Mouse (Mus musculus): ENCODE data around the gene Rfx2. TPM values are rescaled to one million over a fixed set of nuclear protein-coding genes. Genes with fewer than 3 reads are reported as not detected.
A peak's percentile ranks its signal among the peaks of the same experiment; 100 is the strongest.

Gene Rfx2
- polyA plus RNA-seq, 1 experiment = 13.6 TPM

DNA sequence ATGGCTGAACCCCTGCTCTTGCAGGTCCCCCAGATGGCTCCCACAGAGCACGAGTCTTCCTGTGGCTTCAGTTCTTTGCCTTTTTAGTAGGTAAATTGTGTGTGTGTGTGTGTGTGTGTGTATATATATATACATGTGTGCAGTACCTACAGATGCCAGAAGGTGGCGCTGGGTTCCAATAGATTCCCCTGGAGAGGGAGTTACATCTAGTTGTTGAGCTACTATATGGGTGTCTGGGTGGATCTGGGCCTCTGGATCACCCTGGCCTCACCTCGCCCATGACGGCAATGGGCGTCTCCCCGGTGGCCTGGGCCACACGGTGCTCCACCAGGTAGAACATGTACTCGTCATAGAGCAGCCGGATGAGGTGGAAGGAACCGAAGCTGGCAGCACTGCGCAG is 53.2 kb downstream of the Rfx2 start:
- Histone ChIP-seq H3K27ac (ENCODE audit: insufficient read depth, low read length) (no peak overlapping the region), H3K36me3 (ENCODE audit: control insufficient read depth, insufficient read depth, low read length) (no peaks in the 10 kb centered on the region), H3K4me1 (ENCODE audit: control insufficient read depth, insufficient read depth, insufficient read length) (no peaks in the 10 kb centered on the region), H3K4me3 (ENCODE audit: extremely low read depth, insufficient read depth, insufficient read length) (no peak overlapping the region), H3K27me3 (ENCODE audit: control insufficient read depth, insufficient read depth, low read length) (no peaks in the 10 kb centered on the region)
- WGBS = 93% methylated on average over 11 of the region's 11 CpGs
- TF ChIP-seq POLR2A (IDR thresholded peaks at IDR 0.05; ENCODE audit: low read depth, low read length) (no peak), CTCF (IDR thresholded peaks at IDR 0.05; ENCODE audit: extremely low read depth, insufficient read depth, insufficient read length, insufficient replicate concordance) (no peak)
- no peak for DNase-seq (ENCODE audit: low read depth in 1 of 2, low spot score in 2 of 2)

DNA sequence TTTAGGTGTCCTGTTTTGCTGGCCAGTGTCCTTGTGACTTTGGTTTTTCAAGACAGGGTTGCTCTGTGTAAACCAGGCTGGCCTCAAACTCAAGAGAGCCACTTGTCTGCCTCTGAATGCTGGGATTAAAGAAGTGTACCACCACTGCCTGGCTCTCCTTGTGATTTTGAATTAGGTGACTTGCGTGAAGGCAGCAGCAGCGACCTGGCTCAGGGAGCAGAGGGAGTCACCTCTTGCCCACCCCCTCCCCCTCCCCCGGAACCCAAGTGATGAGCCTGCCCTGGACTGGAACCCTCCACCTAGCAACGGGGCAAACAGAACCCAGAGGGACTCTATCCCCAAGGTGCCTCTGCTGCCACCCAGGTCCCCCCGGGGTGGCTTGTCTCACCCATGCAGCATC is 60.9 kb downstream of the Rfx2 start, which contains the start of gene Prr22:
Prr22 (plus strand) TSS at position 301 of the 400 bp plus-strand sequence.
- Histone ChIP-seq H3K27ac (ENCODE audit: insufficient read depth, low read length) (no peak within 1 kb of the TSS), H3K36me3 (ENCODE audit: control insufficient read depth, insufficient read depth, low read length) (peaks cover 32% of the 10 kb centered on the region), H3K4me1 (ENCODE audit: control insufficient read depth, insufficient read depth, insufficient read length) (peaks cover 5% of the 10 kb centered on the region; the same call in 1 of the 2 replicates), H3K4me3 (ENCODE audit: extremely low read depth, insufficient read depth, insufficient read length) (no peak within 1 kb of the TSS), H3K27me3 (ENCODE audit: control insufficient read depth, insufficient read depth, low read length) (no peaks in the 10 kb centered on the region)
- DNase-seq (ENCODE audit: low read depth in 1 of 2, low spot score in 2 of 2) = no peak
- 93% methylated on average over 5 of the region's 5 CpGs for WGBS
- TF ChIP-seq POLR2A (IDR thresholded peaks at IDR 0.05; ENCODE audit: low read depth, low read length) = no peak
- no peak for TF ChIP-seq CTCF (IDR thresholded peaks at IDR 0.05; ENCODE audit: extremely low read depth, insufficient read depth, insufficient read length, insufficient replicate concordance)

DNA sequence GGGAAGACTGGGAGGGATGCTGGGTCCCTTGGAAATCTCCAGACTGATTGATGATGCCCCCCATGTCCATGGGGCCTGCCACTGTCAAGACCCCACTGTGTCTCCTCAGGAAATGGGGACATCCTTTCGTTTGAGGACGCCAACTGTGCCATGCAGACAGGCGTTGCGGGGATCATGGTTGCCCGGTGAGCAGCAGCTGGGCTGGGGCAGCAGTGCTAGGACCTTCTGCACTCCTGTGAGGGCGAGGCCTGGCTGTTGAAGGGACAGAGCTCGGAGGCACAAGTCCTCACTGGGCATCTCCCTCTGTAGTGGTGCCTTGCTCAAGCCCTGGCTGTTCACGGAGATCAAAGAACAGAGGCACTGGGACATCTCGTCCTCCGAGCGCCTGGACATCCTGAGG is 61.9 kb downstream of the Rfx2 start:
- H3K27me3 ChIP-seq (ENCODE audit: control insufficient read depth, insufficient read depth, low read length) = no peaks in the 10 kb centered on the region
- peaks cover 5% of the 10 kb centered on the region; the same call in 1 of the 2 replicates for H3K4me1 ChIP-seq (ENCODE audit: control insufficient read depth, insufficient read depth, insufficient read length)
- no peak for DNase-seq (ENCODE audit: low read depth in 1 of 2, low spot score in 2 of 2)
- no peak overlapping the region for H3K27ac ChIP-seq (ENCODE audit: insufficient read depth, low read length)
- peaks cover 32% of the 10 kb centered on the region for H3K36me3 ChIP-seq (ENCODE audit: control insufficient read depth, insufficient read depth, low read length)
- H3K4me3 ChIP-seq (ENCODE audit: extremely low read depth, insufficient read depth, insufficient read length) = no peak overlapping the region
- TF ChIP-seq CTCF (IDR thresholded peaks at IDR 0.05; ENCODE audit: extremely low read depth, insufficient read depth, insufficient read length, insufficient replicate concordance) (no peak), POLR2A (IDR thresholded peaks at IDR 0.05; ENCODE audit: low read depth, low read length) (no peak)
- WGBS = 94% methylated on average over 11 of the region's 11 CpGs

GRCm38 (mm10) chr17:56767531-56768135 is 63.2 kb downstream of the Rfx2 start:
- 94% methylated on average over 29 of the region's 29 CpGs for WGBS
- Histone ChIP-seq H3K4me1 (ENCODE audit: control insufficient read depth, insufficient read depth, insufficient read length) (peaks cover 10% of the 10 kb centered on the region), H3K4me3 (ENCODE audit: extremely low read depth, insufficient read depth, insufficient read length) (no peak overlapping the region), H3K36me3 (ENCODE audit: control insufficient read depth, insufficient read depth, low read length) (peaks cover 32% of the 10 kb centered on the region), H3K27me3 (ENCODE audit: control insufficient read depth, insufficient read depth, low read length) (no peaks in the 10 kb centered on the region), H3K27ac (ENCODE audit: insufficient read depth, low read length) (no peak overlapping the region)
- no peak for DNase-seq (ENCODE audit: low read depth in 1 of 2, low spot score in 2 of 2)
- TF ChIP-seq CTCF (IDR thresholded peaks at IDR 0.05; ENCODE audit: extremely low read depth, insufficient read depth, insufficient read length, insufficient replicate concordance) = no peak
- no peak for TF ChIP-seq POLR2A (IDR thresholded peaks at IDR 0.05; ENCODE audit: low read depth, low read length)

DNA sequence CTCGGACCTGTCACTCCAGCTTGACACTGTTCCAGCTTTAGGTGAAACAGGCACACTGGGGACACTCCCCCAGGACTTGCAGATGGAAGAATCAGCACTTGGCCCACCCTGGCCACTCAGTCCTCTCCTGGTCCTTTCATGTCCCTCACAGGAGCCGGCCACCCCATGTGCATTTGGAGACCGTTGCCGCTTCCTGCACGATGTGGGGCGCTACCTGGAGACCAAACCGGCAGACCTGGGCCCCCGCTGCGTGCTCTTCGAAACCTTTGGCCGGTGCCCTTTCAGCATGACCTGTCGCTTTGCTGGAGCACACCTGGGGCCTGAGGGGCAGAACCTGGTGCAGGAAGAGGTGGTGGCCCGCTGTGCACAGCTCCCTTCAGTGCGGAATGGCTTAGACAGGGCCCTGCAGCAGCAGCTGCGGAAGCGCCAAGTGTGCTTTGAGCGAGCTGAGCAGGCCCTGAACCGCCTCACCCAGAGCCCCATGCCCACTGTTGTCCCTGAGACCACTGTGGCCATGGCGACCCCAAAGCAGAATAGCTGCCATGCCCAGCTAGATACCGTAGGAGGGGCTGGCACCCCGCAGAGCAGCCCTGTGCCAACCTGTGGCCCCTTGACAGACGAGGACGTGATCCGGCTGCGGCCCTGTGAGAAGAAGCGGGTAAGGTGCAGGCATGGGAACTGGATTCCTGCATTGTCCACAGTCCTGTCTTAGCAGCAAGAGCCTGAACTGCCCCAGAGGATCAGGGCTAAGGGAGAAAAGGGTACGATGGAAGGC is 64.0 kb downstream of the Rfx2 start:
- Histone ChIP-seq H3K4me1 (ENCODE audit: control insufficient read depth, insufficient read depth, insufficient read length) (peaks cover 14% of the 10 kb centered on the region), H3K27me3 (ENCODE audit: control insufficient read depth, insufficient read depth, low read length) (no peaks in the 10 kb centered on the region), H3K36me3 (ENCODE audit: control insufficient read depth, insufficient read depth, low read length) (peaks cover 32% of the 10 kb centered on the region), H3K27ac (ENCODE audit: insufficient read depth, low read length) (no peak overlapping the region), H3K4me3 (ENCODE audit: extremely low read depth, insufficient read depth, insufficient read length) (no peak overlapping the region)
- TF ChIP-seq CTCF (IDR thresholded peaks at IDR 0.05; ENCODE audit: extremely low read depth, insufficient read depth, insufficient read length, insufficient replicate concordance) = no peak
- no peak for TF ChIP-seq POLR2A (IDR thresholded peaks at IDR 0.05; ENCODE audit: low read depth, low read length)
- no peak for DNase-seq (ENCODE audit: low read depth in 1 of 2, low spot score in 2 of 2)
- 96% methylated on average over 27 of the region's 27 CpGs for WGBS

DNA sequence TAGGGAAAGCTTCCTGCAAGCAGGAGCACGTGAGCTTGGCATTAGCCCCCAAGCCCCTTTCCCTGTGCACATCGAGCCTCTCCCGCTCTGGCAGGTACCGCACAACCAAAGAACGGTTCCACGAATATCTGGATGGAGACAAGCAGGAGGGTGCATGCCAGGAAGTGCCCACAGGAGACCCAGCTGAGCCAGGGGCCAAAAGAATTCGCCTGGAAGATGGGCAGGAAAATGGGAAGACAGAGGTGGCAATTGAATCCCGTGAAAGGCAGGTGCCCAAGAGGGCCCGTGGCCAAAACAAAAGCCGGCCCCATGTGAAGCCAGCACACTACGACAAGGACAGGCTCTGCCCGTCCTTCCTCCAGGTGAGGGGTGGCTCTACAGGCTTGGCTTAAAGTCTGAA is 65.4 kb downstream of the Rfx2 start:
- peaks cover 29% of the 10 kb centered on the region for H3K36me3 ChIP-seq (ENCODE audit: control insufficient read depth, insufficient read depth, low read length)
- H3K27ac ChIP-seq (ENCODE audit: insufficient read depth, low read length) = peak overlapping the region; percentile 98; the same call in 1 of the 2 replicates
- H3K4me1 ChIP-seq (ENCODE audit: control insufficient read depth, insufficient read depth, insufficient read length) = peaks cover 17% of the 10 kb centered on the region
- WGBS = 50% methylated on average over 12 of the region's 12 CpGs
- H3K27me3 ChIP-seq (ENCODE audit: control insufficient read depth, insufficient read depth, low read length) = no peaks in the 10 kb centered on the region
- peak overlapping the region; percentile 85 for H3K4me3 ChIP-seq (ENCODE audit: extremely low read depth, insufficient read depth, insufficient read length)
- DNase-seq (ENCODE audit: low read depth in 1 of 2, low spot score in 2 of 2) = peak in 1 of 2 experiments; percentile 19
- TF ChIP-seq POLR2A (IDR thresholded peaks at IDR 0.05; ENCODE audit: low read depth, low read length) (no peak), CTCF (IDR thresholded peaks at IDR 0.05; ENCODE audit: extremely low read depth, insufficient read depth, insufficient read length, insufficient replicate concordance) (no peak)
